Mouse (Mus musculus) liver, adult 2 months (tissue): ENCODE data around the gene Dgkg.

Source experiments
- CTCF ChIP-seq: fragments of 200-500 bp; IDR thresholded peaks from 2 replicates; pipeline ENCODE4 v1.5.1; 2011; ENCODE audit warnings: low read depth, low read length, control low read depth
- POLR2A ChIP-seq: fragments of 200-500 bp; IDR thresholded peaks from 2 replicates; pipeline ENCODE4 v1.6.1; 2011; ENCODE audit warnings: low read length, control low read depth; ENCODE audit not compliant: insufficient read depth; ENCODE audit errors: extremely low read depth

- TF ChIP-seq CTCF (no peak), POLR2A (no peak)
These were observed 153.0 kb downstream of the Dgkg start for GRCm38 (mm10) chr16:22504049-22504448.
